Mouse (Mus musculus) gastrocnemius, postnatal 36 days (tissue): ENCODE measurements around the gene 1700022I11Rik. TPM values are rescaled to one million over a fixed set of nuclear protein-coding genes. Genes with fewer than 3 reads are reported as not detected.

Experiments
- DNase-seq, 2 experiments: peaks; one replicate each; pipeline ENCODE4 v3.0.0; 2022
- intact Hi-C: fragments of 180-260 bp; cut with DNase I; formaldehyde crosslinking; loops from one replicate; pipeline ENCODE4 v1.15.1; 2025
- total RNA-seq, 2 experiments: library from RNA; stranded (reverse); gene quantifications; 2 replicates each; pipeline ENCODE4 v1.2.3; 2021

Gene 1700022I11Rik
- total RNA-seq, 2 experiments from 2014 or later = not detected

DNA sequence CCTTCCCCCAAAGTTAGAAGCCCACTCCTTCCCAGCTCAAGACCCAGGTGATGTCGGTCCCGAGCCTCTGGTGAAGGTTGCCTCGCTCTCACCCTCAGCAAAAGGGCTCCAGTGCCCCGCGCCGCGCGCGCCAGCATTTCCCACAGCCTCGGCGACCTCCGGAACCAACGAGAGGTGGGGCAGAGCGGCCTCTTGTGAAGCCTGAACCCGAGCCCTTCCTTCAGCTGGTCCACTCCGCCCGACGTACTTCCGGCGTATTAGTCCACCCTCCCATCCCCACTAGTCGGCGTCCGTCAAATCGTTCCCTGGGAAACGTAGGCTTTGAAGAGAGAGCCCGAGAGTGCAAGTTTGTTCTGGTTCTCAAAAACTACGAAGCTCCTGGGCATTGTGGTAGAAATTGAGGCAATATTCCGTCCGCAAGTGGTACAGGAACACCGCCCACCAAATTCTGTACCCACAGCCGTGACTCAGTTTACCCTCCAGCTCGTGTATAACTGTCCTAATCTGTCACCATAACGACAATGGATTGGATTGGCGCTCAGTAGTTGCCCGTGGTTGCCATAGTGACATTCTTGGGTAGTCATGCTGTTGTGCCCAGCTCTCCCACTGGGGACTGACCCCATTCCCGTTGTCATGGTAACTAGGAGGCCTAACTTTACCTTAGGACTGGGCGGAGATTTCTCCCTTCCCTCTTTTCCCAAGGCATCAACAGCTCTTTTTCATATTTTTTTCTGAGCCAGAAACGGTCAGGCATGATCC, 62.0 kb downstream of the 1700022I11Rik start, which contains the start of gene Stoml2:
TSS of gene Stoml2 (minus strand) at position 474 of the 759 bp plus-strand sequence.
- DNase-seq = peak; percentile 86 to 90
- intact Hi-C loops = no loop called here

DNA sequence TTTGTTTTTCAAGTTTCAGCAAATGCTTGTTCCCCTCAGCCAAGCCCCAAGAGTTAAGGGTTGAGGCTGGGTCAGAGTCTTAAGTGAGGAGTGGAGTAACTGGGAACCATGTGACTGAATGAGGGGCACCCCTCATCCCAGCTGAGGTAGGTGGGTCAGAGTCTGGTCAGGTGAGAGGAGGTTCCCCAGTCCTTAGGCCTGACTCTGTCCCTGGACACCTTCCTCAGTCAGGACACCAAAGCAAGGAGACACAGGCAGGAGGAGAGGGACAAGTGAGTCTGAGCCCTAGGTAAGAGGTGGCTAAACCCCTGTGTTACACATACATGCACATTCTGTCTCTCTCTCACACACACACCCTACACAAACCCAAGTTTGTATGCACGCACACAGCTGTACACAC, 63.1 kb downstream of the 1700022I11Rik start:
- intact Hi-C loops = no loop called here
- DNase-seq = no peak

Other genes with a start within 250 kb of the 1700022I11Rik start
- under 1 TPM in 1 of 2 experiments, not detected in 1; 0.57 TPM for gene 4930578G10Rik, start 234.1 kb upstream of the 1700022I11Rik start, total RNA-seq
- gene Ccl19, start 213.0 kb upstream of the 1700022I11Rik start, total RNA-seq = not detected
- 10 to 100 TPM in 1 of 2 experiments, 1 to 10 TPM in 1; 7.8 to 13.8 TPM for gene Ccl21a, start 195.6 kb upstream of the 1700022I11Rik start, total RNA-seq
- gene Fam205a1, start 115.7 kb upstream of the 1700022I11Rik start, total RNA-seq = not detected
- gene Gm12394, start 112.8 kb upstream of the 1700022I11Rik start, total RNA-seq = not detected
- under 1 TPM; 0.37 to 0.41 TPM for gene Fam205c, start 95.4 kb upstream of the 1700022I11Rik start, total RNA-seq
- gene Phf24, start 52.9 kb upstream of the 1700022I11Rik start, total RNA-seq = under 1 TPM; 0.15 to 0.97 TPM
- gene Dnajb5, start 19.8 kb upstream of the 1700022I11Rik start, total RNA-seq = 100 to 1,000 TPM; 191 to 213 TPM
- 100 to 1,000 TPM; 225 to 248 TPM for gene Vcp, start 30.9 kb downstream of the 1700022I11Rik start, total RNA-seq
- 1 to 10 TPM in 1 of 2 experiments, under 1 TPM in 1; 0.84 to 1.1 TPM for gene Fancg, start 40.9 kb downstream of the 1700022I11Rik start, total RNA-seq
- 1 to 10 TPM; 5.2 to 5.9 TPM for gene Pigo, start 56.2 kb downstream of the 1700022I11Rik start, total RNA-seq
- 10 to 100 TPM; 78.9 to 95.1 TPM for gene Stoml2, start 62.1 kb downstream of the 1700022I11Rik start, total RNA-seq
- 10 to 100 TPM; 22.1 to 30.6 TPM for gene Fam214b, start 76.6 kb downstream of the 1700022I11Rik start, total RNA-seq
- 1 to 10 TPM; 2.3 to 2.8 TPM for gene Unc13b, start 89.3 kb downstream of the 1700022I11Rik start, total RNA-seq